In genomic region chr7:134878985-134879384, GRCm38 (mm10) we compare ENCODE assay signal across 28 mouse cellular contexts. TPM values are rescaled to one million over a fixed set of nuclear protein-coding genes. Genes with fewer than 3 reads are reported as not detected.
DNase-seq lines count a peak whose midpoint lies in the region; ATAC-seq and TF ChIP-seq lines count a peak whose summit lies in the region.
"Had no signal": no experiment of that assay in that cellular context is flagged by ENCODE, and none has a peak within 500 bp of the region (broad histone marks: within the 10 kb centered on the region; RNA-seq: fewer than 3 reads in every experiment).

No protein-coding gene starts in this region.

- peaks cover 4% of the 10 kb centered on the region; the same call in 1 of the 2 replicates for H3K36me3 ChIP-seq in hindbrain, embryonic 10.5 days
- H3K36me3 ChIP-seq in hindbrain, postnatal 0 days (ENCODE audit: insufficient read depth, low read length): no peaks in the 10 kb centered on the region
- H3K36me3 ChIP-seq in midbrain, embryonic 12.5 days: no peaks in the 10 kb centered on the region
- no peaks in the 10 kb centered on the region for H3K36me3 ChIP-seq in midbrain, embryonic 16.5 days (ENCODE audit: control insufficient read depth, insufficient read depth, low read length)
- no peaks in the 10 kb centered on the region for H3K36me3 ChIP-seq in forebrain, postnatal 0 days (ENCODE audit: insufficient read depth)
- H3K36me3 ChIP-seq: hindbrain, embryonic 15.5 days; neural tube, embryonic 15.5 days had no signal

- 26% methylated on average over 6 of the region's 6 CpGs for WGBS in hindbrain, embryonic 10.5 days
- WGBS in hindbrain, postnatal 0 days: 29% methylated on average over 6 of the region's 6 CpGs
- 15% methylated on average over 6 of the region's 6 CpGs for WGBS in midbrain, embryonic 12.5 days
- 10% methylated on average over 6 of the region's 6 CpGs for WGBS in midbrain, embryonic 16.5 days
- WGBS in forebrain, postnatal 0 days: 17% methylated on average over 6 of the region's 6 CpGs

- ATAC-seq in hindbrain, postnatal 0 days: no peak
- ATAC-seq in midbrain, embryonic 12.5 days (ENCODE audit: low FRiP score, low read depth): peak; percentile 74; the same call in 1 of the 2 replicates
- no peak for ATAC-seq in midbrain, embryonic 16.5 days
- peak; percentile 34; the same call in 1 of the 2 replicates for ATAC-seq in forebrain, postnatal 0 days
- ATAC-seq: intestine, embryonic 15.5 days had no signal

- H3K4me2 ChIP-seq in hindbrain, postnatal 0 days (ENCODE audit: low read depth, low read length): no peak overlapping the region
- H3K4me2 ChIP-seq in midbrain, embryonic 12.5 days (replicated peaks): no peak overlapping the region
- no peak overlapping the region for H3K4me2 ChIP-seq in midbrain, embryonic 16.5 days (ENCODE audit: low read length)
- no peak overlapping the region for H3K4me2 ChIP-seq in forebrain, postnatal 0 days (ENCODE audit: low read depth)
- H3K4me2 ChIP-seq: heart, embryonic 15.5 days; hindbrain, embryonic 15.5 days; intestine, embryonic 15.5 days; limb, embryonic 13.5 days; liver, embryonic 11.5 days; lung, embryonic 15.5 days; neural tube, embryonic 15.5 days had no signal

- peak overlapping the region; percentile 30; the same call in 1 of the 2 replicates for H3K27ac ChIP-seq in hindbrain, embryonic 10.5 days
- H3K27ac ChIP-seq in hindbrain, postnatal 0 days: no peak overlapping the region
- H3K27ac ChIP-seq in midbrain, embryonic 12.5 days (replicated peaks): no peak overlapping the region
- H3K27ac ChIP-seq in midbrain, embryonic 16.5 days (ENCODE audit: low read length): no peak overlapping the region
- H3K27ac ChIP-seq in forebrain, postnatal 0 days (ENCODE audit: low read depth, low read length): no peak overlapping the region
- H3K27ac ChIP-seq: heart, embryonic 10.5 days; heart, embryonic 15.5 days; hindbrain, embryonic 15.5 days; intestine, embryonic 15.5 days; layer of hippocampus, adult 2 months; limb, embryonic 13.5 days; lung, embryonic 15.5 days; neural tube, embryonic 15.5 days had no signal

- H3K4me3 ChIP-seq in hindbrain, embryonic 10.5 days: no peak overlapping the region
- no peak overlapping the region for H3K4me3 ChIP-seq in hindbrain, postnatal 0 days (ENCODE audit: low read length)
- no peak overlapping the region for H3K4me3 ChIP-seq in midbrain, embryonic 12.5 days
- H3K4me3 ChIP-seq in midbrain, embryonic 16.5 days (ENCODE audit: low read depth, low read length): no peak overlapping the region
- H3K4me3 ChIP-seq in forebrain, postnatal 0 days (ENCODE audit: low read depth, low read length): no peak overlapping the region
- H3K4me3 ChIP-seq: erythroblast, embryonic 14.5 days; heart, embryonic 10.5 days; heart, embryonic 15.5 days; hindbrain, embryonic 15.5 days; intestine, embryonic 15.5 days; layer of hippocampus, adult 2 months; limb, embryonic 13.5 days; lung, embryonic 15.5 days; neural tube, embryonic 15.5 days had no signal

- DNase-seq in hindbrain, embryonic 10.5 days (ENCODE audit: low spot score): peak; percentile 42
- no peak for DNase-seq in hindbrain, postnatal 0 days (ENCODE audit: low spot score)
- peak; percentile 17 for DNase-seq in forebrain, postnatal 0 days
- DNase-seq in retina, postnatal 1 day: peak; percentile 32
- DNase-seq in urinary bladder, postnatal 14 days (ENCODE audit: low spot score): no peak
- DNase-seq in right cerebral cortex, postnatal 4 days: no peak
- DNase-seq: adrenal gland, postnatal 25 days; B cell, adult 2 months; cerebellum, adult 2 months; cerebellum, postnatal 25 days; gastrocnemius, postnatal 25 days; heart, adult 11 months; kidney, adult 2 months; kidney, postnatal 36 days; lung, postnatal 36 days had no signal

- TF ChIP-seq CTCF in hindbrain, postnatal 0 days (IDR thresholded peaks at IDR 0.05; ENCODE audit: low read depth): no peak
- TF ChIP-seq CTCF in forebrain, postnatal 0 days (IDR thresholded peaks at IDR 0.05; ENCODE audit: low read depth): no peak

- no peaks in the 10 kb centered on the region for H3K27me3 ChIP-seq in hindbrain, embryonic 10.5 days (ENCODE audit: insufficient read depth, poor library complexity, severe bottlenecking)
- no peaks in the 10 kb centered on the region for H3K27me3 ChIP-seq in hindbrain, postnatal 0 days (ENCODE audit: insufficient read depth, low read length)
- H3K27me3 ChIP-seq in midbrain, embryonic 12.5 days: no peaks in the 10 kb centered on the region
- no peaks in the 10 kb centered on the region for H3K27me3 ChIP-seq in midbrain, embryonic 16.5 days (ENCODE audit: control insufficient read depth, insufficient read depth, low read depth, low read length)
- no peaks in the 10 kb centered on the region for H3K27me3 ChIP-seq in forebrain, postnatal 0 days (ENCODE audit: insufficient read depth, low read length)
- H3K27me3 ChIP-seq: heart, embryonic 15.5 days; hindbrain, embryonic 15.5 days; intestine, embryonic 15.5 days; limb, embryonic 13.5 days; lung, embryonic 15.5 days; neural tube, embryonic 15.5 days had no signal

- peaks cover 34% of the 10 kb centered on the region for H3K4me1 ChIP-seq in hindbrain, embryonic 10.5 days (replicated peaks)
- H3K4me1 ChIP-seq in hindbrain, postnatal 0 days (ENCODE audit: insufficient read depth, low read length): no peaks in the 10 kb centered on the region
- H3K4me1 ChIP-seq in midbrain, embryonic 12.5 days: peaks cover 19% of the 10 kb centered on the region
- peaks cover 6% of the 10 kb centered on the region; the same call in 1 of the 2 replicates for H3K4me1 ChIP-seq in midbrain, embryonic 16.5 days (ENCODE audit: control insufficient read depth, insufficient read depth, low read length)
- H3K4me1 ChIP-seq in forebrain, postnatal 0 days (ENCODE audit: insufficient read depth): 0 out of 2 replicates have a peak, but pooled peaks cover 3% of the 10 kb centered on the region
- H3K4me1 ChIP-seq: intestine, embryonic 15.5 days; limb, embryonic 13.5 days; lung, embryonic 15.5 days; neural tube, embryonic 15.5 days had no signal

- H3K9ac ChIP-seq in hindbrain, postnatal 0 days (replicated peaks; ENCODE audit: low read length): no peak overlapping the region
- no peak overlapping the region for H3K9ac ChIP-seq in midbrain, embryonic 12.5 days (replicated peaks)
- H3K9ac ChIP-seq in midbrain, embryonic 16.5 days (ENCODE audit: low read depth, low read length): no peak overlapping the region
- no peak overlapping the region for H3K9ac ChIP-seq in forebrain, postnatal 0 days
- H3K9ac ChIP-seq: heart, embryonic 15.5 days; hindbrain, embryonic 15.5 days; intestine, embryonic 15.5 days; limb, embryonic 13.5 days; lung, embryonic 15.5 days; neural tube, embryonic 15.5 days had no signal

- H3K9me3 ChIP-seq in hindbrain, embryonic 10.5 days: no peaks in the 10 kb centered on the region
- H3K9me3 ChIP-seq in hindbrain, postnatal 0 days (ENCODE audit: low read length): no peaks in the 10 kb centered on the region
- H3K9me3 ChIP-seq in midbrain, embryonic 12.5 days: no peaks in the 10 kb centered on the region
- no peaks in the 10 kb centered on the region for H3K9me3 ChIP-seq in midbrain, embryonic 16.5 days (replicated peaks; ENCODE audit: control insufficient read depth, low read length, poor library complexity, severe bottlenecking)
- H3K9me3 ChIP-seq in forebrain, postnatal 0 days (ENCODE audit: low read length): no peaks in the 10 kb centered on the region
- H3K9me3 ChIP-seq: heart, embryonic 10.5 days; heart, embryonic 15.5 days; hindbrain, embryonic 15.5 days; intestine, embryonic 15.5 days; limb, embryonic 13.5 days; lung, embryonic 15.5 days; neural tube, embryonic 15.5 days had no signal

RNA-seq across cellular contexts. Expression of gene Fam196a, which starts 59.2 kb away (rescaled TPM):
- 1.9 and 2.1 TPM in 2 replicates for polyA plus RNA-seq in hindbrain, embryonic 10.5 days (2016; fragmentation: Nextera tagmentation; extraction: Ambion mirVana)
- total RNA-seq in hindbrain, postnatal 0 days (2014; rRNA removed): 17.6 and 21.2 TPM in 2 replicates
- 7.9 and 8.5 TPM in 2 replicates for polyA plus RNA-seq in hindbrain, postnatal 0 days (2015; fragmentation: Nextera tagmentation; extraction: Ambion mirVana)
- polyA plus RNA-seq in midbrain, embryonic 12.5 days (2016; fragmentation: Nextera tagmentation; extraction: Ambion mirVana): 2.4 and 2.7 TPM in 2 replicates
- polyA plus RNA-seq in midbrain, embryonic 16.5 days (2015; fragmentation: Nextera tagmentation; extraction: Ambion mirVana): 12.2 and 13.7 TPM in 2 replicates
- 21.2 and 24.5 TPM in 2 replicates for total RNA-seq in forebrain, postnatal 0 days (2014; rRNA removed)
- 5.1 and 7.8 TPM in 2 replicates for polyA plus RNA-seq in forebrain, postnatal 0 days (2015; fragmentation: Nextera tagmentation; extraction: Ambion mirVana)
- total RNA-seq: heart, postnatal 25 days had no signal
- polyA plus RNA-seq: erythroblast, embryonic 14.5 days; kidney, adult 2 months had no signal

Comparison
In these comparisons a context has a peak if more than half of its experiments do, and no peak if none do; other contexts are left out.
1. DNase-seq: peak in hindbrain, embryonic 10.5 days (single experiment), forebrain, postnatal 0 days (single experiment) and retina, postnatal 1 day (single experiment); none in hindbrain, postnatal 0 days (single experiment), urinary bladder, postnatal 14 days (single experiment) and right cerebral cortex, postnatal 4 days (single experiment).
2. ATAC-seq: peak in midbrain, embryonic 12.5 days (single experiment) and forebrain, postnatal 0 days (single experiment); none in hindbrain, postnatal 0 days (single experiment) and midbrain, embryonic 16.5 days (single experiment).